ENCODE assay signal across 20 mouse cellular contexts in the genomic region with DNA sequence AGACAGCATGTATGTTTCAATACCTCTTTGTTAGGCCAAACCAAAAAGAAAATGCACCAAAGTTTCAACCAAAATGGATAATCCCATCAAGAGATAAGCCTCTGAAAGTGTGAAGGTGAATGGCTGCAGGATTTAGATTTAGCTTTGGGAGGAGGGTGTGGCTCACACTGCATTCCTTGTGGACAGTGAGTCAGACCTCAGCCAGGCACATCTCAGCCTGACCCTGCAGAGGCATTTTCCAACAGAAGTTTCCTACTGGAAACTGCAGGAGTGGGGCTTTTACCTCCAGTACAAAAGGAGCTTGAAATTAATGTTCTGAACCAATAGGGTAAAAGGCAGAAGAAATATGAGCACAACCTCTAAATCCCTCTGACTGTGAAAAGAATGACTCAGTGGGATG.
"Had no signal": no experiment of that assay in that cellular context is flagged by ENCODE, and none has a peak within 500 bp of the region (broad histone marks: within the 10 kb centered on the region; RNA-seq: fewer than 3 reads in every experiment).

No protein-coding gene starts in this region.

- H3K27ac ChIP-seq: limb, embryonic 12.5 days; limb, embryonic 15.5 days; liver, embryonic 14.5 days; midbrain, embryonic 10.5 days; neural tube, embryonic 13.5 days; stomach, postnatal 0 days had no signal

- H3K9me3 ChIP-seq: limb, embryonic 12.5 days; limb, embryonic 15.5 days; megakaryocyte, embryonic 14.5 days; midbrain, embryonic 10.5 days; neural tube, embryonic 13.5 days had no signal

- H3K4me1 ChIP-seq: limb, embryonic 15.5 days; megakaryocyte, embryonic 14.5 days; midbrain, embryonic 10.5 days; neural tube, embryonic 13.5 days had no signal

- H3K9ac ChIP-seq: limb, embryonic 12.5 days; limb, embryonic 15.5 days; liver, embryonic 14.5 days; liver, postnatal 0 days; lung, embryonic 14.5 days; neural tube, embryonic 13.5 days had no signal

- H3K4me3 ChIP-seq: limb, embryonic 12.5 days; limb, embryonic 15.5 days; megakaryocyte, embryonic 14.5 days; midbrain, embryonic 10.5 days; neural tube, embryonic 13.5 days had no signal

- DNase-seq: kidney, adult 9 months; kidney, postnatal 14 days; kidney, postnatal 4 days; left cerebral cortex, postnatal 4 days; liver, postnatal 0 days; lung, embryonic 14.5 days; lung, postnatal 36 days; midbrain, embryonic 14.5 days; right cerebral cortex, adult 18-20 months; right cerebral cortex, postnatal 14 days; right cerebral cortex, postnatal 4 days; thymus, adult 2 months; thymus, postnatal 25 days had no signal

- H3K36me3 ChIP-seq: limb, embryonic 12.5 days; limb, embryonic 15.5 days; neural tube, embryonic 13.5 days had no signal

- H3K27me3 ChIP-seq: limb, embryonic 12.5 days; limb, embryonic 15.5 days; megakaryocyte, embryonic 14.5 days had no signal
